Mouse (Mus musculus): ENCODE measurements around the gene Ccdc154. TPM values are rescaled to one million over a fixed set of nuclear protein-coding genes. Genes with fewer than 3 reads are reported as not detected.

Gene Ccdc154
- polyA plus RNA-seq, 1 experiment from 2014 or later, result not detected

- Histone ChIP-seq H3K36me3 (replicated peaks; ENCODE audit: control insufficient read depth, insufficient read depth, low read depth, low read length) (no peaks in the 10 kb centered on the region), H3K4me3 (ENCODE audit: low read depth, low read length) (no peak overlapping the region), H3K27ac (replicated peaks; ENCODE audit: low read depth, low read length) (no peak overlapping the region), H3K9ac (replicated peaks; ENCODE audit: low read length) (no peak overlapping the region), H3K4me1 (ENCODE audit: control insufficient read depth, insufficient read depth, low read length) (no peaks in the 10 kb centered on the region), H3K27me3 (ENCODE audit: control insufficient read depth, insufficient read depth, low read length) (no peaks in the 10 kb centered on the region), H3K4me2 (ENCODE audit: low read depth, low read length) (no peak overlapping the region), H3K9me3 (replicated peaks; ENCODE audit: control insufficient read depth, low read length) (no peaks in the 10 kb centered on the region)
- DNase-seq (ENCODE audit: low spot score) (no peak), ATAC-seq (replicated peaks; ENCODE audit: insufficient number of reproducible peaks, low FRiP score, low TSS enrichment, low read depth) (no peak; the same call in 1 of the 2 replicates)
- WGBS, result 64% methylated on average over 8 of the region's 8 CpGs
Observed at GRCm38 (mm10) chr17:25127079-25127478, 35.2 kb upstream of the Ccdc154 start.

- Histone ChIP-seq H3K27me3 (ENCODE audit: control insufficient read depth, insufficient read depth, low read length) (no peaks in the 10 kb centered on the region), H3K4me1 (ENCODE audit: control insufficient read depth, insufficient read depth, low read length) (no peaks in the 10 kb centered on the region), H3K9me3 (replicated peaks; ENCODE audit: control insufficient read depth, low read length) (no peaks in the 10 kb centered on the region), H3K27ac (replicated peaks; ENCODE audit: low read depth, low read length) (no peak overlapping the region), H3K4me3 (ENCODE audit: low read depth, low read length) (no peak overlapping the region), H3K9ac (replicated peaks; ENCODE audit: low read length) (no peak overlapping the region), H3K36me3 (replicated peaks; ENCODE audit: control insufficient read depth, insufficient read depth, low read depth, low read length) (no peaks in the 10 kb centered on the region), H3K4me2 (ENCODE audit: low read depth, low read length) (no peak overlapping the region)
- 77% methylated on average over 9 of the region's 9 CpGs for WGBS
- no peak for ATAC-seq (replicated peaks; ENCODE audit: insufficient number of reproducible peaks, low FRiP score, low TSS enrichment, low read depth)
- no peak for DNase-seq (ENCODE audit: low spot score)
Observed at GRCm38 (mm10) chr17:25127681-25128080, 34.6 kb upstream of the Ccdc154 start.

GRCm38 (mm10) chr17:25130060-25130459 is 32.2 kb upstream of the Ccdc154 start:
- Histone ChIP-seq H3K9ac (replicated peaks; ENCODE audit: low read length) (no peak overlapping the region), H3K27me3 (ENCODE audit: control insufficient read depth, insufficient read depth, low read length) (no peaks in the 10 kb centered on the region; the same call in 1 of the 2 replicates), H3K27ac (replicated peaks; ENCODE audit: low read depth, low read length) (no peak overlapping the region), H3K9me3 (replicated peaks; ENCODE audit: control insufficient read depth, low read length) (no peaks in the 10 kb centered on the region), H3K4me3 (ENCODE audit: low read depth, low read length) (no peak overlapping the region), H3K36me3 (replicated peaks; ENCODE audit: control insufficient read depth, insufficient read depth, low read depth, low read length) (no peaks in the 10 kb centered on the region), H3K4me1 (ENCODE audit: control insufficient read depth, insufficient read depth, low read length) (no peaks in the 10 kb centered on the region), H3K4me2 (ENCODE audit: low read depth, low read length) (no peak overlapping the region)
- WGBS, result 79% methylated on average over 1 of the region's 1 CpGs
- DNase-seq (ENCODE audit: low spot score) (no peak), ATAC-seq (replicated peaks; ENCODE audit: insufficient number of reproducible peaks, low FRiP score, low TSS enrichment, low read depth) (no peak)

GRCm38 (mm10) chr17:25133275-25133698 is 29.0 kb upstream of the Ccdc154 start, which contains the start of gene Clcn7:
Gene Clcn7 (plus strand): TSS chr17:25133391.
- no peaks in the 10 kb centered on the region for H3K36me3 ChIP-seq (replicated peaks; ENCODE audit: control insufficient read depth, insufficient read depth, low read depth, low read length)
- DNase-seq (ENCODE audit: low spot score) (peak; percentile 97), ATAC-seq (replicated peaks; ENCODE audit: insufficient number of reproducible peaks, low FRiP score, low TSS enrichment, low read depth) (peak; percentile 90)
- peak within 1 kb of the TSS; percentile 66 for H3K4me2 ChIP-seq (ENCODE audit: low read depth, low read length)
- H3K4me3 ChIP-seq (ENCODE audit: low read depth, low read length), result peak within 1 kb of the TSS; percentile 88
- no peaks in the 10 kb centered on the region for H3K4me1 ChIP-seq (ENCODE audit: control insufficient read depth, insufficient read depth, low read length)
- no peak within 1 kb of the TSS for H3K27ac ChIP-seq (replicated peaks; ENCODE audit: low read depth, low read length)
- H3K27me3 ChIP-seq (ENCODE audit: control insufficient read depth, insufficient read depth, low read length), result no peaks in the 10 kb centered on the region; the same call in 1 of the 2 replicates
- H3K9me3 ChIP-seq (replicated peaks; ENCODE audit: control insufficient read depth, low read length), result no peaks in the 10 kb centered on the region
- WGBS, result under 1% methylated on average over 40 of the region's 40 CpGs
- H3K9ac ChIP-seq (replicated peaks; ENCODE audit: low read length), result peak within 1 kb of the TSS; percentile 85

- H3K9me3 ChIP-seq (replicated peaks; ENCODE audit: control insufficient read depth, low read length), result no peaks in the 10 kb centered on the region
- H3K4me1 ChIP-seq (ENCODE audit: control insufficient read depth, insufficient read depth, low read length), result no peaks in the 10 kb centered on the region
- no peak for ATAC-seq (replicated peaks; ENCODE audit: insufficient number of reproducible peaks, low FRiP score, low TSS enrichment, low read depth)
- H3K36me3 ChIP-seq (replicated peaks; ENCODE audit: control insufficient read depth, insufficient read depth, low read depth, low read length), result no peaks in the 10 kb centered on the region
- H3K4me3 ChIP-seq (ENCODE audit: low read depth, low read length), result no peak overlapping the region
- H3K27ac ChIP-seq (replicated peaks; ENCODE audit: low read depth, low read length), result no peak overlapping the region
- no peak for DNase-seq (ENCODE audit: low spot score)
- no peak overlapping the region for H3K9ac ChIP-seq (replicated peaks; ENCODE audit: low read length)
- H3K27me3 ChIP-seq (ENCODE audit: control insufficient read depth, insufficient read depth, low read length), result no peaks in the 10 kb centered on the region; the same call in 1 of the 2 replicates
- WGBS, result 84% methylated on average over 6 of the region's 6 CpGs
- H3K4me2 ChIP-seq (ENCODE audit: low read depth, low read length), result no peak overlapping the region
Observed at GRCm38 (mm10) chr17:25135622-25136021, 26.6 kb upstream of the Ccdc154 start.

- H3K27me3 ChIP-seq (ENCODE audit: control insufficient read depth, insufficient read depth, low read length), result no peaks in the 10 kb centered on the region
- no peak overlapping the region for H3K27ac ChIP-seq (replicated peaks; ENCODE audit: low read depth, low read length)
- no peak for ATAC-seq (replicated peaks; ENCODE audit: insufficient number of reproducible peaks, low FRiP score, low TSS enrichment, low read depth)
- no peak overlapping the region for H3K4me2 ChIP-seq (ENCODE audit: low read depth, low read length)
- H3K9me3 ChIP-seq (replicated peaks; ENCODE audit: control insufficient read depth, low read length), result no peaks in the 10 kb centered on the region
- H3K4me3 ChIP-seq (ENCODE audit: low read depth, low read length), result no peak overlapping the region
- H3K36me3 ChIP-seq (replicated peaks; ENCODE audit: control insufficient read depth, insufficient read depth, low read depth, low read length), result no peaks in the 10 kb centered on the region
- WGBS, result 94% methylated on average over 1 of the region's 1 CpGs
- no peak overlapping the region for H3K9ac ChIP-seq (replicated peaks; ENCODE audit: low read length)
- DNase-seq (ENCODE audit: low spot score), result no peak
- H3K4me1 ChIP-seq (ENCODE audit: control insufficient read depth, insufficient read depth, low read length), result no peaks in the 10 kb centered on the region
Observed at GRCm38 (mm10) chr17:25138803-25139202, 23.5 kb upstream of the Ccdc154 start.

- H3K4me3 ChIP-seq (ENCODE audit: low read depth, low read length), result no peak overlapping the region
- H3K4me2 ChIP-seq (ENCODE audit: low read depth, low read length), result no peak overlapping the region
- no peak overlapping the region for H3K27ac ChIP-seq (replicated peaks; ENCODE audit: low read depth, low read length)
- DNase-seq (ENCODE audit: low spot score) (peak; percentile 23), ATAC-seq (replicated peaks; ENCODE audit: insufficient number of reproducible peaks, low FRiP score, low TSS enrichment, low read depth) (no peak)
- WGBS, result 67% methylated on average over 4 of the region's 4 CpGs
- H3K9ac ChIP-seq (replicated peaks; ENCODE audit: low read length), result no peak overlapping the region
- H3K27me3 ChIP-seq (ENCODE audit: control insufficient read depth, insufficient read depth, low read length), result no peaks in the 10 kb centered on the region
- no peaks in the 10 kb centered on the region for H3K36me3 ChIP-seq (replicated peaks; ENCODE audit: control insufficient read depth, insufficient read depth, low read depth, low read length)
- H3K9me3 ChIP-seq (replicated peaks; ENCODE audit: control insufficient read depth, low read length), result no peaks in the 10 kb centered on the region
- H3K4me1 ChIP-seq (ENCODE audit: control insufficient read depth, insufficient read depth, low read length), result no peaks in the 10 kb centered on the region
Observed at GRCm38 (mm10) chr17:25139960-25140359, 22.3 kb upstream of the Ccdc154 start.

GRCm38 (mm10) chr17:25163387-25163786 is 1.1 kb downstream of the Ccdc154 start:
- H3K9ac ChIP-seq (replicated peaks; ENCODE audit: low read length), result no peak overlapping the region
- no peak for DNase-seq (ENCODE audit: low spot score)
- no peak for ATAC-seq (replicated peaks; ENCODE audit: insufficient number of reproducible peaks, low FRiP score, low TSS enrichment, low read depth)
- WGBS, result 71% methylated on average over 7 of the region's 7 CpGs
- H3K27me3 ChIP-seq (ENCODE audit: control insufficient read depth, insufficient read depth, low read length), result no peaks in the 10 kb centered on the region
- H3K4me1 ChIP-seq (ENCODE audit: control insufficient read depth, insufficient read depth, low read length), result no peaks in the 10 kb centered on the region
- no peaks in the 10 kb centered on the region for H3K9me3 ChIP-seq (replicated peaks; ENCODE audit: control insufficient read depth, low read length)
- H3K27ac ChIP-seq (replicated peaks; ENCODE audit: low read depth, low read length), result no peak overlapping the region
- peaks cover 4% of the 10 kb centered on the region for H3K36me3 ChIP-seq (replicated peaks; ENCODE audit: control insufficient read depth, insufficient read depth, low read depth, low read length)
- no peak overlapping the region for H3K4me3 ChIP-seq (ENCODE audit: low read depth, low read length)
- H3K4me2 ChIP-seq (ENCODE audit: low read depth, low read length), result no peak overlapping the region

All from embryonic facial prominence, embryonic 11.5 days (tissue).